Mouse (Mus musculus): ENCODE results near the gene Zfp786. TPM values are rescaled to one million over a fixed set of nuclear protein-coding genes. Genes with fewer than 3 reads are reported as not detected.
"Not testable (repeated sequence)": the region's sequence is repeated elsewhere in the genome, so short reads cannot be mapped to it uniquely, and the experiment has no call there.

Zfp786 gene
- total RNA-seq, 2 experiments from 2014 or later = 5.1 to 5.5 TPM

DNA sequence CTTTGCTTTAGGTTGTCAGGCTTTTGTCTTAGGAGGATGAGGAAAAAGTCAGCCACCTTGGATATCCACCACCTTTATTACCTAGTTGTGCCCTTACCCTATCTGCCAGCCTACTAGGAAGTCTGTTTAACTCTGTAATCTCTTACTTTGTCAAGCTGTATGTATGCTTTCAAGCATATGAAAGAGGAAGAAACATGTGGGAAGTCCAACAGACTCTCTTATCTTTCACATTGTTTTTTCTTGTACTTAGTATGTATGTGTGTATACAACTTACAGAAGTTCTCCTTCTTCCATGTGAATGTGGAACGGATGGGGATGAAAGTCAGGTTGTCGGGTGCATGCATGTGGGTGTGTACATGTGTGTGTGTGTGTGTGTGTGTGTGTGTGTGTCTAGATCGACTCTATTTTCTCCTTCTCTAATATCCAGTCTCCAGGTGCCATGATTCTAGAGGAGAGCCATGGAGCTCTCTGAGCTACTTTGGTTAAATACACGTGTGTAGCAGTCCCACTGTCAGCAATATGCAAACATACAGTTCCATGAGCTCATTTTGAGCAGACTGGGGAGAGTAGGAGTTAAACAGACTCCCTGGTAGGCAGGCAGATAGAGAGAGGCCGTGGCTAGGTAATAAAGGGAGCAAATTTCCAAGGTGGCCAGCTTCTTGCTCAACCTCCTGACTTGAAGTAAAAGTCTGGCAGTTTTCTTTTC is 45.8 kb downstream of the Zfp786 start:
- no peak for DNase-seq (ENCODE audit: low spot score in 2 of 2)

DNA sequence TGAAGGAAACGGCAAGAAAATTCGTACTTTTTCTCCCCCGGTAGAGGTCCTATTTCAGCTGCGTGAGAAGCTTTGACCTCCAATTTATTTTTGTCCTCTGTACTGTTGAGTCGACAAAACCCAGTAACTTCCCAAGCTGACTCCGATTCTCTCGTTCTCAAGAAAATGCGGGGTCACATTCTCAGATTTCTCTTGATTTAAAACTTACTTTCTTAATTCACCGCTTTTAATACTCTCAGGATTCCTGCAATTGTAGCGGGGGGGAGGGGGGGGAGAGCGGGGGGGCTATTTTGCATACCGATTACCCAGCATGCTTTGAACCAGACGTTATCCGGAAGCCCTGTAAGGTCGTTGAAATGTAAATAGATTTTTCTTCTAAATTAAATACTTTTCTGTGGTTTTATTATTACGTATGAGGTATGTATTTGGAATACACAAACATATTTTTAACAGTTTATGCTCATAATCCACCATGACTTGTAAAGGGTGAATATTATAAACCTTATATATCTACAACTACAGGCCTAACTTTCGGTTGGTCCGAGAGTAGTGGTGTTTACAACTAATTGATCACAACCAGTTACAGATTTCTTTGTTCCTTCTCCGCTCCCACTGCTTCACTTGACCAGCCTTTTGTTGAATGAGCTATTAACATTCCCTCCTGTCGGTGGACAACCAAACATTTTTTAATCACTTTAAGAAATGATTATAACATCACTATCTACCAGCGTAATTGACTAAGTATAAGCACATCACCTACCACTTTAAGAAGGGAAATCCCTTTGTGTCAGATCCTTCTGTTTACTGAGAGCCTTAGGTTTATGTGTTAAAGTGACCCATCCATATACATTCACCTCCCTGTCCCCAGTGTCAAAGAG is 49.3 kb downstream of the Zfp786 start:
- peak; percentile 21 to 84 for DNase-seq (ENCODE audit: low spot score in 2 of 2)

DNA sequence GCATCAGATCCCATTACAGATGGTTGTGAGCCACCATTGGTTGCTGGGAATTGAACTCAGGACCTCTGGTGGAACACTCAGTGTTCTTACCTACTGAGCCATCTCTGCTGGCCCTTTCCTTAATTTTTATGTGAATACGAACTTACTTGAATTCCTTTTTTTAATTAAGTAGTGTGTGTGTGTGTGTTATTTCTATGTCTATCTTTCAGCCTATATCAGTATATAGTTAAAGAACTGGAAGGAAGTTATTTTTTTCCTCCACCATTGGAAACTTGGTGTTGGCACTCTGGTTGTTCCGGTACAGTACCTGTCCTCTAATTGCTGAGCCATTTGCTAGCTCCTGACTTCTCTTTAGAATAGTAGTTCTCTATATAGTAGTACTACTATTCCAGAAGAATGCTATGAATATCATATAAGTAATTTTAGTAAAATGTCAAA is 50.1 kb downstream of the Zfp786 start:
- DNase-seq (ENCODE audit: low spot score in 2 of 2) = no peak

- DNase-seq (ENCODE audit: low spot score in 2 of 2) = not testable (repeated sequence)
Measured at GRCm38 (mm10) chr6:47771760-47772159, 58.9 kb downstream of the Zfp786 start.

DNA sequence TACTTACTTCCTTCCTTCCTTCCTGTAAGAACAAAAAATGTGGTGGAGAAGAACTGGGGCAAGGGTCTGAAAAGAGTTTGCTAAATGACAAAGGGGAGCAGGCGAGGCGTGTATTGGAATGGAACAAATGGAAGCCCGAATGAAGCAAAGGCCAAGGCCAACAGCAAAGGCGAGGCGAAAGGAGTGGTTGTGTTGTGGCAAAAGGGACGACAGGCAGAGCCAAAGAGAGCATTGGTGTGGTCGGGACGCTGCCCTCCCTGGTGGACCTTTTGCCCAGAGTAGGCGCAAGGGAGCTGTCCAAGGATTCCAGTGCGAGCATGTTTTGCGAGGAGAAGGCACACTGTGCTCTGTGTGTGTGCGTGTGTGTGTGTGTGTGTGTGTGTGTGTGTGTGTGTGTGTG is 59.6 kb downstream of the Zfp786 start:
- not testable (repeated sequence) for DNase-seq (ENCODE audit: low spot score in 2 of 2)

GRCm38 (mm10) chr6:47769861-47770260 is 60.8 kb downstream of the Zfp786 start:
- DNase-seq (ENCODE audit: low spot score in 2 of 2) = not testable (repeated sequence)

Small RNA genes lying within 50 kb of the gene (microRNA-seq; reads per million reads assigned to microRNA genes)
- 0.28 to 0.45 reads per million in 2 experiments for gene Mir704

Other genes starting within 250 kb of the Zfp786 start
- gene Ezh2, start 235.5 kb downstream of the Zfp786 start, total RNA-seq (2021) = 10 to 100 TPM; 20.6 to 31.0 TPM
- gene Pdia4, start 17.4 kb downstream of the Zfp786 start, total RNA-seq (2021) = 10 to 100 TPM; 53.0 to 73.0 TPM
- gene Zfp398, start 4.8 kb upstream of the Zfp786 start, total RNA-seq (2021) = 10 to 100 TPM; 19.1 to 21.0 TPM
- 10 to 100 TPM; 23.5 to 23.6 TPM for gene Zfp282, start 46.3 kb upstream of the Zfp786 start, total RNA-seq (2021)
- 10 to 100 TPM; 15.5 to 17.1 TPM for gene Zfp212, start 89.6 kb upstream of the Zfp786 start, total RNA-seq (2021)
- 10 to 100 TPM; 21.1 to 23.0 TPM for gene Zfp956, start 122.5 kb upstream of the Zfp786 start, total RNA-seq (2021)
- 10 to 100 TPM; 37.3 to 43.7 TPM for gene Zfp777, start 218.0 kb upstream of the Zfp786 start, total RNA-seq (2021)

All from layer of hippocampus, postnatal 14 days (tissue).